Comparison of ENCODE assay signal across 8 mouse cellular contexts in genomic region chr5:138160224-138160762, GRCm38 (mm10). TPM values are rescaled to one million over a fixed set of nuclear protein-coding genes. Genes with fewer than 3 reads are reported as not detected.
A peak's percentile ranks its signal among the peaks of the same experiment; 100 is the strongest.
DNase-seq lines count a peak whose midpoint lies in the region; ATAC-seq and TF ChIP-seq lines count a peak whose summit lies in the region.

No protein-coding gene starts in this region.

- no peaks in the 10 kb centered on the region for H3K9me3 ChIP-seq in ES-E14 (ENCODE audit: control insufficient read depth, insufficient read depth, low read depth, low read length)
- H3K9me3 ChIP-seq in heart, embryonic 16.5 days (replicated peaks; ENCODE audit: control insufficient read depth, low read length) = no peaks in the 10 kb centered on the region
- H3K9me3 ChIP-seq in liver, embryonic 16.5 days (replicated peaks; ENCODE audit: control insufficient read depth, low read length) = no peaks in the 10 kb centered on the region

- no peak for TF ChIP-seq CTCF in heart, adult 2 months (IDR thresholded peaks at IDR 0.05)

- WGBS in heart, adult 2 months = 62% methylated on average over 7 of the region's 7 CpGs
- 67% methylated on average over 7 of the region's 7 CpGs for WGBS in heart, embryonic 16.5 days
- WGBS in liver, embryonic 16.5 days (ENCODE audit: insufficient replicate concordance) = 50% methylated on average over 7 of the region's 7 CpGs

- TF ChIP-seq EP300 in heart, adult 2 months (IDR thresholded peaks at IDR 0.05; ENCODE audit: insufficient read depth, low read depth, low read length) = no peak

- no peaks in the 10 kb centered on the region for H3K27me3 ChIP-seq in heart, adult 2 months (ENCODE audit: control insufficient read depth, insufficient read depth, low read length)
- no peaks in the 10 kb centered on the region for H3K27me3 ChIP-seq in heart, embryonic 16.5 days (ENCODE audit: control insufficient read depth, insufficient read depth, low read length)
- no peaks in the 10 kb centered on the region for H3K27me3 ChIP-seq in liver, embryonic 16.5 days (ENCODE audit: control insufficient read depth, insufficient read depth, low read depth, low read length)

- intact Hi-C loops in heart, adult 2 months (cut with DNase I) = no loop called here

- H3K4me1 ChIP-seq in heart, adult 2 months (ENCODE audit: control insufficient read depth, insufficient read depth, low read length) = peaks cover 1% of the 10 kb centered on the region; the same call in 1 of the 2 replicates
- peaks cover 0 to 8% of the 10 kb centered on the region in 2 experiments; a peak in 1 of 4 replicates for H3K4me1 ChIP-seq in ES-E14 (ENCODE audit: control insufficient read depth in 2 of 2, insufficient read depth in 2 of 2, low read length in 2 of 2, poor library complexity in 1 of 2)
- peaks cover 15% of the 10 kb centered on the region for H3K4me1 ChIP-seq in heart, embryonic 16.5 days (ENCODE audit: control insufficient read depth, insufficient read depth, low read length)
- peaks cover 26% of the 10 kb centered on the region for H3K4me1 ChIP-seq in liver, embryonic 16.5 days (ENCODE audit: control insufficient read depth, low read depth, low read length)

- no peaks in the 10 kb centered on the region for H3K79me2 ChIP-seq in heart, adult 2 months (replicated peaks; ENCODE audit: control insufficient read depth, insufficient read depth, low read length)

- peak overlapping the region; percentile 86 for H3K4me3 ChIP-seq in heart, adult 2 months
- peak overlapping the region; percentile 37 to 87; a peak in 2 of 4 replicates for H3K4me3 ChIP-seq in ES-E14 (ENCODE audit: insufficient read depth in 1 of 2, low read depth in 1 of 2, low read length in 2 of 2, poor library complexity in 1 of 2, severe bottlenecking in 1 of 2)
- H3K4me3 ChIP-seq in heart, embryonic 16.5 days (ENCODE audit: low read length) = peak overlapping the region; percentile 89
- H3K4me3 ChIP-seq in liver, embryonic 16.5 days (ENCODE audit: low read depth, low read length) = peak overlapping the region; percentile 92

- DNase-seq in heart, adult 2 months = no peak
- no peak for DNase-seq in heart, adult 8-10 months (ENCODE audit: low spot score)
- no peak for DNase-seq in ES-E14 (ENCODE audit: low read depth, low spot score)
- no peak for DNase-seq in frontal cortex, postnatal 10 days (ENCODE audit: low spot score in 2 of 2)
- no peak for DNase-seq in T-cell, adult 2 months (ENCODE audit: low spot score)
- DNase-seq in left cerebral cortex, adult 18-20 months (ENCODE audit: low spot score in 2 of 2) = no peak

- no peak for TF ChIP-seq POLR2A in heart, adult 2 months (IDR thresholded peaks at IDR 0.05; ENCODE audit: insufficient read depth, low read depth, low read length)

- H3K4me2 ChIP-seq in heart, embryonic 16.5 days (ENCODE audit: low read depth, low read length) = peak overlapping the region; percentile 73
- peak overlapping the region; percentile 88 for H3K4me2 ChIP-seq in liver, embryonic 16.5 days (ENCODE audit: low read depth, low read length)

- in situ Hi-C loops in ES-E14 (cut with MboI; ENCODE audit: low sequenced_read_pairs in 2 of 2, unreplicated experiment in 2 of 2) = loop anchor here in 1 of 2 experiments (10.0 kb wide), 1 partner anchor 375 kb away; the partner anchor contains the start of genes Mepce and Zcwpw1

- peak overlapping the region; percentile 81 for H3K27ac ChIP-seq in heart, adult 2 months
- peak overlapping the region; percentile 34; the same call in 1 of the 2 replicates for H3K27ac ChIP-seq in ES-E14 (ENCODE audit: insufficient read depth, low read depth, low read length, poor library complexity, severe bottlenecking)
- H3K27ac ChIP-seq in heart, embryonic 16.5 days (ENCODE audit: low read length) = peak overlapping the region; percentile 71
- H3K27ac ChIP-seq in liver, embryonic 16.5 days (ENCODE audit: low read length) = peak overlapping the region; percentile 41; the same call in 1 of the 2 replicates

- no peak for ATAC-seq in heart, embryonic 16.5 days (replicated peaks; ENCODE audit: extremely low read depth, insufficient read depth, low FRiP score)
- ATAC-seq in liver, embryonic 16.5 days (ENCODE audit: low read depth) = no peak

- H3K9ac ChIP-seq in heart, adult 2 months (ENCODE audit: low read depth, low read length) = no peak overlapping the region
- H3K9ac ChIP-seq in ES-E14 (ENCODE audit: insufficient read depth, low read depth, low read length, poor library complexity, severe bottlenecking) = no peak overlapping the region; the same call in 1 of the 2 replicates
- peak overlapping the region; percentile 93 for H3K9ac ChIP-seq in heart, embryonic 16.5 days (ENCODE audit: low read length)
- H3K9ac ChIP-seq in liver, embryonic 16.5 days (ENCODE audit: low read depth, low read length) = peak overlapping the region; percentile 86

- H3K36me3 ChIP-seq in heart, adult 2 months (ENCODE audit: control insufficient read depth, insufficient read depth, low read length) = no peaks in the 10 kb centered on the region
- peaks cover 27% of the 10 kb centered on the region for H3K36me3 ChIP-seq in ES-E14 (ENCODE audit: control insufficient read depth, insufficient read depth, low read length, poor library complexity, severe bottlenecking)
- peaks cover 25% of the 10 kb centered on the region for H3K36me3 ChIP-seq in heart, embryonic 16.5 days (ENCODE audit: control insufficient read depth, insufficient read depth)
- peaks cover 26% of the 10 kb centered on the region for H3K36me3 ChIP-seq in liver, embryonic 16.5 days (ENCODE audit: control insufficient read depth, insufficient read depth)

TF ChIP-seq in ES-E14, 5 proteins besides CTCF, POLR2A, EP300 and RAD21:
- no peak for TF ChIP-seq HCFC1 (IDR thresholded peaks at IDR 0.05; ENCODE audit: borderline replicate concordance, insufficient read depth, low read length)
- TF ChIP-seq ZNF384 (IDR thresholded peaks at IDR 0.05; ENCODE audit: low read depth, low read length) = peak; percentile 82; the same call in 1 of the 2 replicates
- TF ChIP-seq MAFK (IDR thresholded peaks at IDR 0.05; ENCODE audit: insufficient read depth, low read depth, low read length) = no peak

RNA-seq across cellular contexts. Expression of gene Cops6, which starts 0.6 kb away (rescaled TPM):
- 100 to 1,000 TPM; 121 to 135 TPM for total RNA-seq in heart, adult 2 months (2021)
- polyA plus RNA-seq in heart, adult 2 months (2012; rRNA removed) = 116 and 149 TPM in 2 replicates
- total RNA-seq in heart, adult 8-10 months (2022) = 100 to 1,000 TPM; 117 to 139 (median 133) TPM
- 98.6 and 122 TPM in 2 replicates for total RNA-seq in ES-E14 (2012; rRNA removed)
- 280 and 293 TPM in 2 replicates for polyA plus RNA-seq in heart, embryonic 16.5 days (2015; fragmentation: Nextera tagmentation; extraction: Ambion mirVana)
- polyA plus RNA-seq in liver, embryonic 16.5 days (2015; fragmentation: Nextera tagmentation; extraction: Ambion mirVana) = 153 and 154 TPM in 2 replicates
- 100 to 1,000 TPM; 142 to 146 TPM for total RNA-seq in left cerebral cortex, adult 18-20 months (2021)

RNA-seq across cellular contexts. Expression of gene Zfp113, which starts 4.7 kb away (rescaled TPM):
- 1 to 10 TPM; 8.1 to 8.8 TPM for total RNA-seq in heart, adult 2 months (2021)
- polyA plus RNA-seq in heart, adult 2 months (2012; rRNA removed) = 2.1 and 2.3 TPM in 2 replicates
- 1 to 10 TPM; 6.2 to 8.5 (median 8.3) TPM for total RNA-seq in heart, adult 8-10 months (2022)
- total RNA-seq in ES-E14 (2012; rRNA removed) = 3.7 and 5.3 TPM in 2 replicates
- polyA plus RNA-seq in heart, embryonic 16.5 days (2015; fragmentation: Nextera tagmentation; extraction: Ambion mirVana) = 11.5 and 12.0 TPM in 2 replicates
- 5.0 and 5.1 TPM in 2 replicates for polyA plus RNA-seq in liver, embryonic 16.5 days (2015; fragmentation: Nextera tagmentation; extraction: Ambion mirVana)
- total RNA-seq in left cerebral cortex, adult 18-20 months (2021) = 10 to 100 TPM; 11.2 to 12.6 TPM

RNA-seq across cellular contexts. Expression of gene Ap4m1, which starts 11.5 kb away (rescaled TPM):
- total RNA-seq in heart, adult 2 months (2021) = 1 to 10 TPM; 7.3 to 7.5 TPM
- polyA plus RNA-seq in heart, adult 2 months (2012; rRNA removed) = 15.2 and 16.3 TPM in 2 replicates
- 10 to 100 TPM in 1 of 4 experiments, 1 to 10 TPM in 3; 6.0 to 11.3 (median 7.6) TPM for total RNA-seq in heart, adult 8-10 months (2022)
- 42.7 and 44.9 TPM in 2 replicates for total RNA-seq in ES-E14 (2012; rRNA removed)
- polyA plus RNA-seq in heart, embryonic 16.5 days (2015; fragmentation: Nextera tagmentation; extraction: Ambion mirVana) = 11.6 and 13.0 TPM in 2 replicates
- polyA plus RNA-seq in liver, embryonic 16.5 days (2015; fragmentation: Nextera tagmentation; extraction: Ambion mirVana) = 5.6 and 5.9 TPM in 2 replicates
- total RNA-seq in left cerebral cortex, adult 18-20 months (2021) = 10 to 100 TPM; 19.9 to 22.1 TPM

RNA-seq across cellular contexts. Expression of gene Mcm7, which starts 11.9 kb away (rescaled TPM):
- total RNA-seq in heart, adult 2 months (2021) = 1 to 10 TPM; 8.8 to 9.6 TPM
- polyA plus RNA-seq in heart, adult 2 months (2012; rRNA removed) = 8.5 and 9.8 TPM in 2 replicates
- total RNA-seq in heart, adult 8-10 months (2022) = 10 to 100 TPM in 1 of 4 experiments, 1 to 10 TPM in 3; 7.2 to 11.5 (median 8.2) TPM
- total RNA-seq in ES-E14 (2012; rRNA removed) = 327 and 403 TPM in 2 replicates
- polyA plus RNA-seq in heart, embryonic 16.5 days (2015; fragmentation: Nextera tagmentation; extraction: Ambion mirVana) = 113 and 126 TPM in 2 replicates
- 152 and 162 TPM in 2 replicates for polyA plus RNA-seq in liver, embryonic 16.5 days (2015; fragmentation: Nextera tagmentation; extraction: Ambion mirVana)
- total RNA-seq in left cerebral cortex, adult 18-20 months (2021) = 10 to 100 TPM; 14.0 to 15.7 TPM

RNA-seq across cellular contexts. Expression of gene Taf6, which starts 27.0 kb away (rescaled TPM):
- total RNA-seq in heart, adult 2 months (2021) = 10 to 100 TPM; 32.1 to 36.5 TPM
- polyA plus RNA-seq in heart, adult 2 months (2012; rRNA removed) = 56.7 and 67.5 TPM in 2 replicates
- 10 to 100 TPM; 32.6 to 34.7 (median 34.2) TPM for total RNA-seq in heart, adult 8-10 months (2022)
- total RNA-seq in ES-E14 (2012; rRNA removed) = 59.3 and 81.1 TPM in 2 replicates
- 58.9 and 59.8 TPM in 2 replicates for polyA plus RNA-seq in heart, embryonic 16.5 days (2015; fragmentation: Nextera tagmentation; extraction: Ambion mirVana)
- 32.6 and 32.9 TPM in 2 replicates for polyA plus RNA-seq in liver, embryonic 16.5 days (2015; fragmentation: Nextera tagmentation; extraction: Ambion mirVana)
- total RNA-seq in left cerebral cortex, adult 18-20 months (2021) = 10 to 100 TPM; 42.4 to 43.2 TPM

Comparison
In these comparisons a context has a peak if more than half of its experiments do, and no peak if none do; other contexts are left out.
1. H3K9ac ChIP-seq: peak in heart, embryonic 16.5 days (single experiment) and liver, embryonic 16.5 days (single experiment); none in heart, adult 2 months (single experiment) and ES-E14 (single experiment).
2. Peak in every context shown above with its lines, with median percentiles within 50 percentile points of each other: H3K27ac ChIP-seq and H3K4me3 ChIP-seq.